Mouse (Mus musculus) thymus, adult 2 months (tissue): ENCODE results near the gene Magix. TPM values are rescaled to one million over a fixed set of nuclear protein-coding genes. Genes with fewer than 3 reads are reported as not detected.

Experiments
- DNase-seq: peaks from one replicate; pipeline ENCODE4 v3.0.0; 2021
- H3K27ac ChIP-seq: fragments of 200-500 bp; 2 replicates; pipeline ENCODE4 v1.5.1; 2012; ENCODE audit warnings: low read length, control low read depth; ENCODE audit not compliant: control insufficient read depth, insufficient read depth
- H3K27me3 ChIP-seq: fragments of 200-500 bp; 2 replicates; pipeline ENCODE4 v1.6.1; 2012; ENCODE audit warnings: mild to moderate bottlenecking, low read length, moderate library complexity, mixed read lengths; ENCODE audit not compliant: control insufficient read depth, insufficient read depth
- H3K36me3 ChIP-seq: fragments of 200-500 bp; 2 replicates; pipeline ENCODE4 v1.6.1; 2012; ENCODE audit warnings: mild to moderate bottlenecking, low read length, moderate library complexity; ENCODE audit not compliant: control insufficient read depth, insufficient read depth
- H3K4me1 ChIP-seq: fragments of 200-500 bp; replicated peaks from 2 replicates; pipeline ENCODE4 v1.6.1; 2012; ENCODE audit warnings: low read length; ENCODE audit not compliant: control insufficient read depth, insufficient read depth
- H3K4me3 ChIP-seq: fragments of 200-500 bp; 2 replicates; pipeline ENCODE4 v1.5.1; 2012; ENCODE audit warnings: mild to moderate bottlenecking, low read length, control low read depth, moderate library complexity; ENCODE audit not compliant: control insufficient read depth, insufficient read depth
- CTCF ChIP-seq: fragments of 200-500 bp; IDR thresholded peaks from 2 replicates; pipeline ENCODE4 v1.5.1; 2012; ENCODE audit warnings: mild to moderate bottlenecking, control low read depth, low read length, moderate library complexity, borderline replicate concordance; ENCODE audit not compliant: control insufficient read depth, poor library complexity, insufficient read depth; ENCODE audit errors: extremely low read depth
- POLR2A ChIP-seq: fragments of 200-500 bp; IDR thresholded peaks from 2 replicates; pipeline ENCODE4 v1.6.1; 2012; ENCODE audit warnings: mild to moderate bottlenecking, low read length, control low read depth, moderate library complexity; ENCODE audit not compliant: control insufficient read depth, poor library complexity, insufficient read depth; ENCODE audit errors: extremely low read depth
- WGBS: fragments of 180-500 bp; shearing (Covaris S2); methylation state at CpG from one replicate; pipeline ENCODE4 v1.1.7; 2018; 5-methylcytosine and 5-hydroxymethylcytosine counted together
- polyA plus RNA-seq: library from polyadenylated mRNA; depleted of rRNA; stranded (reverse); fragments of >200 nt; gene quantifications from 2 replicates; pipeline ENCODE4 v1.2.3, GENCODE M21; 2012

Magix gene
- polyA plus RNA-seq, 1 experiment: 3.0 TPM

DNA sequence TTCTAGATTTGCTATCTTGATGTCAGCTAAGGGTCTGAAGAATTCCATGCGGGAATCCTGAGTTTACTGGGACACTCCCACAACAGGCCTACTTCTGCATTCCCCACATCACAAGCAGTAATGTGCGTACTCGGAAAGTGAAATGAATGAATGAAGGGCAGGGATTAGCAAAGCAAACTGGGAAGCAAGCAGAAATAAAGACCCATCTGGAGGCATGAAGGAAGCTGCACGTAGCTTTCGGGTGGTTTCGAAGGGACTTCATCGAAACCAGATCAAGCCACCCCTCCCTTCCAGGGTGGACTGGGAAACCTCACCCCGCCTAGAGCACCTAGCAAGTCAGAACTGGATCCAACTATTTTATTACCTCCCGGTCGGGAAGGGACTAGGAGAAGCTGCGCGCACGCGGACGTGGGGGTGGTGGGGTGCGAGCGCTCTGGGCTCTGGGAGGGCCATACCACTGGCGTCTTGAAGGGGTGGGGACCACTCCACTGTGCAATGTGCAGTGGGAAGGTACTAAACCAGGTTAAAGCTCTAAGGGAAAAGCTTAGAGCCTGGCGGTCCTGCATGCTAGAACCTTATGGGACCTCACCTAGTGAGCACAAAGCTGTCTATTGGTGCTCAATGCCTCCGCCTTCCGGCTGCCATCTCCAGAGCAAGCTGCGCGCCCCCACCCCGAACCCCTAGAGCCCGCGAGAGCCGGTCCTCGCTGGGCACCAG lies 6.6 kb downstream of the Magix start:
- 2% methylated on average over 28 of the region's 28 CpGs for WGBS
- H3K4me1 ChIP-seq: peaks cover 29% of the 10 kb centered on the region
- H3K36me3 ChIP-seq: no peaks in the 10 kb centered on the region
- H3K4me3 ChIP-seq: peak overlapping the region; percentile 64
- H3K27me3 ChIP-seq: no peaks in the 10 kb centered on the region
- DNase-seq: peak; percentile 44
- no peak for TF ChIP-seq POLR2A
- TF ChIP-seq CTCF: no peak
- no peak overlapping the region; the same call in 1 of the 2 replicates for H3K27ac ChIP-seq

DNA sequence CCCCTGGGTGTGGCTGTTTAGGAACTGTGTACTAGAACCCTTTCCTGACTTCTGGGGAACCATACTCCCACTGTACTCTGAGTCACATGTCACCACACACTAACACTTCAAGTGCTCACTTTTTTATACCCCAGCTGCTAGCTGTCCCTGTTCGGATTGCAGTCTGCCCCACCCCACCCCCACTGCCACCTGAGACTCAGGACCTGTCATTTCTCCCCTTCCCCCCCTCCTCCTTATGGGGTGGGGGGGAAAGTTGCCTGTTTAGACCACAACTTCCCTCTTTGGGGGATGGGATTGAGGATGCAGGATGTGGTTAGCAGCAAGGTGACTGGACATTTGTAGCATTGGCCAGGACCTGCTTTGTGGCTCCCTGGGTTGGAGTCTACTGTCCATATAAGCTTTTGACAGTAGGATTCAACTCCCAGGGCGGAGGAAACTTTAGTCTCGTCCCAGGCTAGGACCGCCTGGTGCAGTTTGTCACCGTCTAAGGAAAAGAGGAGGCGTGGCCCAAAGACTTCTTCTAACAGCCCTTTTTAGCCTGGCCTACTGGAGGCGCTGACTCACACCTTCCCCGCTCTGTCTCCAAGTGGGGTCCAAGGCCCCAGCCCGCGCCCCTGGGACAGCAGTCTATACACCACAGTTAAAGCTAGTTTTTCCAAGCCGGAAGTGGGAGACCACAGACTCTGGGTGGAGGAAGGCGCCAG lies 7.3 kb downstream of the Magix start:
- peak; percentile 43 for DNase-seq
- no peaks in the 10 kb centered on the region for H3K36me3 ChIP-seq
- no peak overlapping the region for H3K4me3 ChIP-seq
- TF ChIP-seq CTCF (no peak), POLR2A (no peak)
- no peaks in the 10 kb centered on the region for H3K27me3 ChIP-seq
- peaks cover 29% of the 10 kb centered on the region for H3K4me1 ChIP-seq
- WGBS: 3% methylated on average over 12 of the region's 12 CpGs
- peak overlapping the region; percentile 1; the same call in 1 of the 2 replicates for H3K27ac ChIP-seq

DNA sequence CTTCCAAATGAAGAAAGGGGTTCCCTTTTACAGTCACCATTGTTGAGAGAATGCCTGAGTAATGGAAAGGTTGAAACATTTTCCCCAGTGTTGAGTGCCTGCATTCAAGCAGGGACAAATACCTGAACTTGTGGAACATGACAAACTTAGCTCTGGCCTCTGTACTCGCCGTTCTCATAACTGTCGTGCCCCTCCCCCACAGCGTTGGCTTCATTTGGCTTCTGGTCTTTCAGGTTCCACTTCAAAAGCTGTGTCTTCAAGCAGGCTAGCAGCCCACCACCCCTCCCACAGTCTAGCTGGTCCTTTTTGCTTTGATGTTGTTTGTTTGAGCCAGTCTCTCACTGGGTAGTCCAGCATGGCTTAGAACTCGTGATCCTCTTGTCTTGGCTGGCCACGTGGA lies 8.3 kb downstream of the Magix start:
- Histone ChIP-seq H3K4me1 (peaks cover 29% of the 10 kb centered on the region), H3K27me3 (no peaks in the 10 kb centered on the region), H3K36me3 (no peaks in the 10 kb centered on the region), H3K27ac (no peak overlapping the region), H3K4me3 (no peak overlapping the region)
- TF ChIP-seq POLR2A: no peak
- TF ChIP-seq CTCF: no peak
- WGBS: 41% methylated on average over 6 of the region's 6 CpGs
- DNase-seq: no peak

DNA sequence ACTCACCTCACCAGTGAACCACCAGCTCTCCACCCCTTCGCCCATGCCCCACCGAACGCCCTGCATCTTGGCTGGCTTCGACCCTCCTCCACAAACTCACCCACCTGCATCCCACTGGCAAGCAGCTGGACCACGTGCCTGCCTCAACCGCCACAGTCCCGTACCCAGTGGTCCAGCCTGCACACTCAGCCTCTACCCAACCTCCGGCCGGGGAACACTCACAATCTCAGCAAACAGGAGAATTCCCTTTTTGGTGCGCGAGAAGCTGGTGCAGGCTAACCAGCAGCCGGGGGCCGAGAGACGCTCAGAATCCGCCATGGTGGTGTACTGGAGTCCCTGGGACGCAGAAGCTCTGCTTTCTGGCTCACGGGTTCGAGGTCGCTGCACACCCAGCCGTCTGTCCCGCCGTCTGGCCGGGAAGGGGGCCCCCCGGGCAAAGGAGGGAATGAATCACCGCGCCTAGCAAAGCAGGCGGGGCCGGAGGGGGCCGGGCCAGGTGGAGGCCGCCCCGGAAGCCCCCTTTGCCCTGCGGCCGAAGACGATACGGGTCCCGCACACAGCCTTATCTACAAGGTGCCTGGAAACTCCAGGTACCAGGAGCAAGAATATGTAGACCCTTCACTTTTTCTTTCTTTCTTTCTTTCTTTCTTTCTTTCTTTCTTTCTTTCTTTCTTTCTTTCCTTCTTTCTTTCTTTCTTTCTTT lies 10.0 kb downstream of the Magix start, which contains the start of gene Plp2:
Plp2 (minus strand) TSS at position 470 of the 703 bp plus-strand sequence.
- no peak for TF ChIP-seq CTCF
- TF ChIP-seq POLR2A: no peak
- 2% methylated on average over 35 of the region's 36 CpGs for WGBS
- H3K27ac ChIP-seq: peak within 1 kb of the TSS; percentile 37; the same call in 1 of the 2 replicates
- no peaks in the 10 kb centered on the region for H3K27me3 ChIP-seq
- DNase-seq: peak; percentile 45
- peaks cover 6% of the 10 kb centered on the region for H3K36me3 ChIP-seq
- H3K4me1 ChIP-seq: peaks cover 29% of the 10 kb centered on the region
- H3K4me3 ChIP-seq: peak within 1 kb of the TSS; percentile 93

DNA sequence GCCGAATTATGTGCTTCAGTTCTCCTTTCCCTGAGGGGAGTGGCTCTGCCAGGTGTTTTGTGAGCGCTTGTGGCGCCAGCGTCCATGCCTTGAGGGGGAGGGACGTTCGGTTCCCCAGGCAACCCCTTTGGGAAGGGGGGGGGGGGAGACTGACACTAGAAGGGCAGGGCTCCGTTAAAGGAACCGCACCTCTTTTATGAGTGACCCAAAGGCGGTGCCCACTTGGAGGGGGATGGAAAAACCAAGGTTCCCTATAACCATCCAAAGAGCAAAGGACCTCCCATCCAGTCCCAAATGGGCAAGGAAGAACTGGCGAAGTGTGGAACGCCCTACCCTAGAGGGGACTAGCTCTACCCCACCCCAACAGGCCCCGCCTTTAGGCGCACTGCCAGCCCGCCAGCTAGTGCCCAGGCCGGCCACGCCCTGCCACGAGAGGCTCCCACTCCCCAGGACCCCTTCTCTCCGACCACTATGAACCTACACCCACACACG lies 10.6 kb downstream of the Magix start:
- peak overlapping the region; percentile 93 for H3K4me3 ChIP-seq
- 2% methylated on average over 15 of the region's 19 CpGs for WGBS
- H3K36me3 ChIP-seq: peaks cover 6% of the 10 kb centered on the region
- peak; percentile 45 for DNase-seq
- no peaks in the 10 kb centered on the region for H3K27me3 ChIP-seq
- peaks cover 29% of the 10 kb centered on the region for H3K4me1 ChIP-seq
- TF ChIP-seq CTCF (no peak), POLR2A (no peak)
- H3K27ac ChIP-seq: peak overlapping the region; percentile 37; the same call in 1 of the 2 replicates
